Mouse (Mus musculus): ENCODE data around the gene Nmt1. TPM values are rescaled to one million over a fixed set of nuclear protein-coding genes. Genes with fewer than 3 reads are reported as not detected.

Gene Nmt1
- total and polyA plus RNA-seq, 3 experiments, result 84.5 to 205 (median 115) TPM

DNA sequence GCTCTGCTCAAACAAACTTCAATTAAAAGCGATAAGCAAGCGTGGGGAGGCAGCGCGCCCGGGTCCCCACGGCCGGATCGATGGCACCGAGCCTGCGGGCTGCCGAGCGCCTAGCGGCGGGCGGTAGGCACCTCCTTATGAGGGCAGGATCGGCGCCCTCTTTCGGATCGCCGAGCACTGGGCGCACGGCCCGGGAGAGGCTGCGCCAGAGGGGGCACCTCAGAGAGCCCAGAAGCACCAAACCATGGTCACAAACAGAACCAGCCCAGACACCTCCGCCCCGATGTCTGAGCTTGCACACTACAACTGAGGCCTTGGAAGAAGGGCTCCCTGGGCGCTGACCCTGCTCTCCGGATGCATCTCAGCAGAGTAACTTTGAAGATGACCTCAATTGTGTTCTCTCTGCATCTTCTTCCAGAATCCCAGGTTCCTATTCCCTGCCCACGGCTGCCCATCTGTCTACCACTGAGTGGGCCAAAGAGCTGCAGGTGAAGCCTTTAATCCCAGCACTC lies 37.8 kb upstream of the Nmt1 start:
- Histone ChIP-seq H3K4me3 (replicated peaks in 1 of 3; ENCODE audit: low read depth in 2 of 3, low read length in 2 of 3, poor library complexity in 1 of 3) (no peak overlapping the region), H3K36me3 (replicated peaks in 1 of 2; ENCODE audit: control insufficient read depth in 1 of 2, insufficient read depth in 1 of 2, low read length in 1 of 2) (peaks cover 14 to 21% of the 10 kb centered on the region in 2 experiments), H3K79me2 (replicated peaks; ENCODE audit: control insufficient read depth, extremely low read depth, insufficient read depth, poor library complexity, severe bottlenecking) (no peaks in the 10 kb centered on the region), H3K27me3 (replicated peaks) (peaks cover 40% of the 10 kb centered on the region), H3K4me2 (ENCODE audit: insufficient read depth, low read depth, poor library complexity, severe bottlenecking) (no peak overlapping the region), H3K9ac (ENCODE audit: insufficient read depth, low read depth) (no peak overlapping the region), H3K27ac (ENCODE audit: insufficient read depth, low read depth) (no peak overlapping the region), H3K4me1 (ENCODE audit: control insufficient read depth in 1 of 2, insufficient read depth in 2 of 2) (no peaks in the 10 kb centered on the region), H3K9me3 (replicated peaks; ENCODE audit: low read length) (no peaks in the 10 kb centered on the region)
- dilution Hi-C loops (cut with MboI; ENCODE audit: extremely low pct_ligation_motif_present, extremely low pct_unique_long_range_greater_than_20kb, low sequenced_read_pairs) (no loop called here), in situ Hi-C loops (cut with MboI; ENCODE audit: low pct_ligation_motif_present, low pct_unique_long_range_greater_than_20kb, low sequenced_read_pairs) (loop anchor here (5.0 kb wide), 1 partner anchor 93 kb away; no protein-coding TSS in a partner anchor)
- TF ChIP-seq CTCF (conservative IDR thresholded peaks at IDR 0.05 in 1 of 2, IDR thresholded peaks at IDR 0.05 in 1 of 2; ENCODE audit: low read depth in 2 of 2, low read length in 2 of 2) (peak in 1 of 2 experiments; percentile 44; a peak in 2 of 4 replicates), CHD1 (IDR thresholded peaks at IDR 0.05; ENCODE audit: low read depth, low read length) (no peak), SMC3 (IDR thresholded peaks at IDR 0.05; ENCODE audit: low read depth, low read length) (0 out of 2 replicates have a peak, but pooled peaks have one; percentile 12), USF1 (IDR thresholded peaks at IDR 0.05; ENCODE audit: low read depth, low read length) (no peak), USF2 (conservative IDR thresholded peaks at IDR 0.05; ENCODE audit: low read depth, low read length) (no peak), JUN (IDR thresholded peaks at IDR 0.05; ENCODE audit: insufficient read depth, low read depth, low read length) (no peak), E2F4 (IDR thresholded peaks at IDR 0.05; ENCODE audit: insufficient replicate concordance, low read depth, low read length) (no peak), UBTF (IDR thresholded peaks at IDR 0.05; ENCODE audit: low read depth, low read length) (no peak), POLR2A (IDR thresholded peaks at IDR 0.05; ENCODE audit: low read depth, low read length) (no peak)
- no peak for DNase-seq (ENCODE audit: extremely low read depth)

DNA sequence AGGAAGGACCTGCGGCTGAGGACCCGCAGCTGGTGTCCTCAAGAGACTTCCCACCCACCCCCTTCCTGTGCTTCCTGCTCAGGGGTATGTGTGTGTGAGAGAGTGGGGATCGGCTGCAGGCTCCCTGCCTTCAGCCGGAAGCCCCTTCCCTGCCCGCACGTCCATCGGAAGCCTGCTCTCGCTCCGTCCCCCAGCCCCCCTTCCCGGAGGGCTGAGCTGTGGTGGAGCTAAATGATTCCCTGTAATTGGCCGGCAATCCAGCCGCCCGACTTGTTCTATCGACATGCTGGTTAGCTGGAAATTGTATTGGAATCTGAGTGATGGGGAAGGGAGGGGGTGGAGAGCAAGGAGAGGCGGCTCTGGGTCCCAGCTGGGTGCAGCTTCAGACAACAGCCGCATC lies 36.3 kb upstream of the Nmt1 start:
- no peak overlapping the region for H3K9ac ChIP-seq (ENCODE audit: insufficient read depth, low read depth)
- H3K4me2 ChIP-seq (ENCODE audit: insufficient read depth, low read depth, poor library complexity, severe bottlenecking), result no peak overlapping the region

DNA sequence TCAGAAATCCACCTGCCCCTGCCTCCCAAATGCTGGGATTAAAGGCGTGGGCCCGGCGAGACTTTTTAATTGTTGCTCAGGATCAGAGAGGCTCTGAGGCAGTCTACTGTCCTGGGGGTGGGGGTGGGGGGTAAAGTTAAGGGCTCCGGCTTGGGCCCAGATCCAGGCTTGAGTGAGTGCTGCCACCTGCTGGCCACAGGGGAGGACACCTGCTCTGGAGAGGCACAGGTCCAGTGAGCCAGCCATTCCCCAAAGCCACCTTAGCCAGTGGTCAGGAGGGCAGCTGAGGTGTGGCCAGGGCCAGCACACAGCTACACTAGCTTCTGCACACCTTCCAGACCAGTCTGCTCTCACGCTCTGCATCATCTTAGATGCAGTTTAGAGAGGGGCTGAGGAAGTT lies 35.0 kb upstream of the Nmt1 start:
- H3K4me1 ChIP-seq (ENCODE audit: control insufficient read depth in 1 of 2, insufficient read depth in 2 of 2), result no peaks in the 10 kb centered on the region
- H3K27ac ChIP-seq (ENCODE audit: insufficient read depth, low read depth), result no peak overlapping the region
- H3K4me2 ChIP-seq (ENCODE audit: insufficient read depth, low read depth, poor library complexity, severe bottlenecking), result no peak overlapping the region
- no peaks in the 10 kb centered on the region for H3K9me3 ChIP-seq (replicated peaks; ENCODE audit: low read length)
- no peak overlapping the region for H3K4me3 ChIP-seq (replicated peaks in 1 of 3; ENCODE audit: low read depth in 2 of 3, low read length in 2 of 3, poor library complexity in 1 of 3)
- in situ Hi-C loops (cut with MboI; ENCODE audit: low pct_ligation_motif_present, low pct_unique_long_range_greater_than_20kb, low sequenced_read_pairs) (loop anchor here (5.0 kb wide), 1 partner anchor 96 kb away; no protein-coding TSS in a partner anchor), dilution Hi-C loops (cut with MboI; ENCODE audit: extremely low pct_ligation_motif_present, extremely low pct_unique_long_range_greater_than_20kb, low sequenced_read_pairs) (no loop called here)
- peaks cover 18% of the 10 kb centered on the region for H3K27me3 ChIP-seq (replicated peaks)
- no peaks in the 10 kb centered on the region for H3K79me2 ChIP-seq (replicated peaks; ENCODE audit: control insufficient read depth, extremely low read depth, insufficient read depth, poor library complexity, severe bottlenecking)
- no peak overlapping the region for H3K9ac ChIP-seq (ENCODE audit: insufficient read depth, low read depth)
- peak; percentile 79 for DNase-seq (ENCODE audit: extremely low read depth)
- H3K36me3 ChIP-seq (replicated peaks in 1 of 2; ENCODE audit: control insufficient read depth in 1 of 2, insufficient read depth in 1 of 2, low read length in 1 of 2), result peaks cover 39 to 47% of the 10 kb centered on the region in 2 experiments
- TF ChIP-seq USF2 (conservative IDR thresholded peaks at IDR 0.05; ENCODE audit: low read depth, low read length), result no peak
- TF ChIP-seq HCFC1 (IDR thresholded peaks at IDR 0.05; ENCODE audit: low read depth, low read length), result no peak
- no peak for TF ChIP-seq POLR2AphosphoS2 (IDR thresholded peaks at IDR 0.05; ENCODE audit: low read depth, low read length)
- no peak for TF ChIP-seq JUND (conservative IDR thresholded peaks at IDR 0.05; ENCODE audit: low read depth, low read length)
- TF ChIP-seq KAT2A (IDR thresholded peaks at IDR 0.05; ENCODE audit: insufficient replicate concordance, low read length), result 0 out of 2 replicates have a peak, but pooled peaks have one; percentile 28
- no peak for TF ChIP-seq EP300 (IDR thresholded peaks at IDR 0.05; ENCODE audit: low read length)
- TF ChIP-seq POLR2A (IDR thresholded peaks at IDR 0.05; ENCODE audit: low read depth, low read length), result no peak
- 0 out of 2 replicates have a peak, but pooled peaks have one; percentile 46 for TF ChIP-seq ZMIZ1 (IDR thresholded peaks at IDR 0.05; ENCODE audit: low read depth, low read length)
- TF ChIP-seq CHD1 (IDR thresholded peaks at IDR 0.05; ENCODE audit: low read depth, low read length), result no peak
- TF ChIP-seq MAX (IDR thresholded peaks at IDR 0.05; ENCODE audit: low read length), result peak; percentile 36; the same call in 1 of the 2 replicates
- no peak for TF ChIP-seq RCOR1 (conservative IDR thresholded peaks at IDR 0.05; ENCODE audit: low read depth, low read length)
- no peak for TF ChIP-seq MAFK (IDR thresholded peaks at IDR 0.05; ENCODE audit: insufficient replicate concordance, low read length)
- no peak for TF ChIP-seq TBP (conservative IDR thresholded peaks at IDR 0.05; ENCODE audit: low read depth, low read length)
- TF ChIP-seq NELFE (IDR thresholded peaks at IDR 0.05; ENCODE audit: low read depth, low read length), result peak; percentile 64; the same call in 1 of the 2 replicates
- no peak for TF ChIP-seq ZKSCAN1 (IDR thresholded peaks at IDR 0.05; ENCODE audit: borderline replicate concordance, low read depth, low read length)
- TF ChIP-seq ZC3H11A (IDR thresholded peaks at IDR 0.05; ENCODE audit: low read depth, low read length), result peak; percentile 78
- TF ChIP-seq SIN3A (IDR thresholded peaks at IDR 0.05; ENCODE audit: low read length), result 0 out of 2 replicates have a peak, but pooled peaks have one; percentile 51
- TF ChIP-seq USF1 (IDR thresholded peaks at IDR 0.05; ENCODE audit: low read depth, low read length), result no peak
- peak; percentile 88 for TF ChIP-seq RAD21 (IDR thresholded peaks at IDR 0.05; ENCODE audit: low read depth, low read length)

More for the DNA sequence above, 36.3 kb upstream of the Nmt1 start:
- Histone ChIP-seq H3K27me3 (replicated peaks) (peaks cover 28% of the 10 kb centered on the region), H3K9me3 (replicated peaks; ENCODE audit: low read length) (no peaks in the 10 kb centered on the region), H3K36me3 (replicated peaks in 1 of 2; ENCODE audit: control insufficient read depth in 1 of 2, insufficient read depth in 1 of 2, low read length in 1 of 2) (peaks cover 29 to 36% of the 10 kb centered on the region in 2 experiments), H3K27ac (ENCODE audit: insufficient read depth, low read depth) (no peak overlapping the region), H3K4me1 (ENCODE audit: control insufficient read depth in 1 of 2, insufficient read depth in 2 of 2) (no peaks in the 10 kb centered on the region), H3K79me2 (replicated peaks; ENCODE audit: control insufficient read depth, extremely low read depth, insufficient read depth, poor library complexity, severe bottlenecking) (no peaks in the 10 kb centered on the region), H3K4me3 (replicated peaks in 1 of 3; ENCODE audit: low read depth in 2 of 3, low read length in 2 of 3, poor library complexity in 1 of 3) (no peak overlapping the region)
- TF ChIP-seq POLR2AphosphoS2 (IDR thresholded peaks at IDR 0.05; ENCODE audit: low read depth, low read length) (no peak), IRF4 (IDR thresholded peaks at IDR 0.05; ENCODE audit: low read depth, low read length) (no peak)
- no peak for DNase-seq (ENCODE audit: extremely low read depth)
- dilution Hi-C loops (cut with MboI; ENCODE audit: extremely low pct_ligation_motif_present, extremely low pct_unique_long_range_greater_than_20kb, low sequenced_read_pairs), result no loop called here
- in situ Hi-C loops (cut with MboI; ENCODE audit: low pct_ligation_motif_present, low pct_unique_long_range_greater_than_20kb, low sequenced_read_pairs), result loop anchor here (5.0 kb wide), 1 partner anchor 94 kb away; no protein-coding TSS in a partner anchor
